Mouse (Mus musculus) kidney, adult 2 months (tissue): ENCODE results near the gene Syt3.

Experiments
- CTCF ChIP-seq: fragments of 200-500 bp; conservative IDR thresholded peaks from 2 replicates; pipeline ENCODE4 v1.5.1; 2011; ENCODE audit warnings: low read depth, mild to moderate bottlenecking, control low read depth, low read length, moderate library complexity, mixed read lengths; ENCODE audit not compliant: insufficient read depth, insufficient read length
- POLR2A ChIP-seq: fragments of 200-500 bp; IDR thresholded peaks from one replicate; pipeline ENCODE4 v1.6.1; 2011; ENCODE audit warnings: low read depth, low read length, control low read depth

GRCm38 (mm10) chr7:44445528-44445923 is 61.6 kb downstream of the Syt3 start:
- no peak for TF ChIP-seq POLR2A
- no peak for TF ChIP-seq CTCF
